Mouse (Mus musculus) erythroblast, embryonic 14.5 days (primary cell): ENCODE data around the gene 2410004B18Rik.

ENCODE experiments used
- GATA1 ChIP-seq: IDR thresholded peaks from 2 replicates; pipeline ENCODE4 v1.6.1; 2012; ENCODE audit warnings: low read length, inconsistent platforms, mixed read lengths
- TAL1 ChIP-seq: IDR thresholded peaks from 3 replicates; pipeline ENCODE4 v1.6.1; 2012; ENCODE audit warnings: low read length, inconsistent platforms, mixed read lengths

- TF ChIP-seq GATA1 (no peak), TAL1 (no peak)
Observed at GRCm38 (mm10) chr3:145969031-145969501, 31.3 kb downstream of the 2410004B18Rik start.
